Mouse (Mus musculus) bone marrow macrophage, adult 2 months (primary cell): ENCODE results near the gene Hlf.

Experiments used
- CTCF ChIP-seq: IDR thresholded peaks from 2 replicates; pipeline ENCODE4 v1.5.1; 2012; ENCODE audit warnings: low read depth, mild to moderate bottlenecking, low read length, moderate library complexity
- POLR2A ChIP-seq: IDR thresholded peaks from 2 replicates; pipeline ENCODE4 v1.6.1; 2012; ENCODE audit warnings: mild to moderate bottlenecking, low read depth, low read length, borderline replicate concordance

DNA sequence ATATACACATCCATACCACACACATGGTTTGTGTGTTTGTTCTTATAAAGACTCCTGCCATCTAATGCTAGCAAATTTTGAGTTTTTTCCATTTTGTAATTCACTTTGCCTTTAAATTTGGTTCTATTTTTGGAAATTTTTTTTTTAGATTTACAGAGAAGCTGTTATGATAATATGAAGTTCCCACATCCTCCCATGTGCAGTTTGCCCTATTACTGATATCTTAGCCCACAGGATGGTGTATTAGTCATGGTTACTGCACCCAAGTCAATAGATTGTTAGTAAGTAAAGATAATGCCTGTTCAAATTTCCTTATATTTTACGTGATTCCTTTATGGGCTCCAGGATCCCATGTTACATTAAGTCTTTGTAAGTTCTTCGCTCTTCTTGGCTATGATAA lies 96.1 kb downstream of the Hlf start:
- no peak for TF ChIP-seq CTCF
- no peak for TF ChIP-seq POLR2A
